Mouse (Mus musculus) embryonic fibroblast, embryonic 13.5 days (primary cell): Measurements from ENCODE around the gene Tgfb1i1.

ENCODE experiments used
- CTCF ChIP-seq: IDR thresholded peaks from 2 replicates; pipeline ENCODE4 v1.5.1; 2011; ENCODE audit warnings: mild to moderate bottlenecking, control low read depth, low read length, moderate library complexity, borderline replicate concordance; ENCODE audit not compliant: insufficient read depth
- POLR2A ChIP-seq: IDR thresholded peaks from 2 replicates; pipeline ENCODE4 v1.6.1; 2011; ENCODE audit warnings: low read depth, mild to moderate bottlenecking, control low read depth, low read length, moderate library complexity

DNA sequence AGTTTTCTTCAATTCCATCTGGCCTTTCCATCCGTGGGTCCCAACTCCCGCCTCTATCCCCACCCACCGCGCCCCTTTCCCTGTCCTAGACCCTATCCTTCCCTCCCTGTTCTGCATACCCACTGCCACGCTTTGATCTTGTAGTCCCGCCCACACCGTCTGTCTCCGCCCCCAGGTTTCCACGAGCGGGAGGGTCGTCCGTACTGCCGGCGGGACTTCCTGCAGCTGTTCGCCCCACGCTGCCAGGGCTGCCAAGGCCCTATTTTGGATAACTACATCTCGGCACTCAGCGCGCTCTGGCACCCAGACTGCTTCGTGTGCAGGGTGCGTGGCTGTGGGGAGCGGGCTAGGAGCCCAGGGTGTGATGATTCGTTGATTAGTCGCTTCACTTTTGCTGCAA lies 6.0 kb downstream of the Tgfb1i1 start:
- TF ChIP-seq CTCF (no peak), POLR2A (no peak)
